Mouse (Mus musculus): Measurements from ENCODE around the gene Tmem203. TPM values are rescaled to one million over a fixed set of nuclear protein-coding genes. Genes with fewer than 3 reads are reported as not detected.
A peak's percentile ranks its signal among the peaks of the same experiment; 100 is the strongest.

The Tmem203 gene
- 38.2 and 39.7 TPM in 2 replicates for polyA plus RNA-seq (2015; fragmentation: Nextera tagmentation; extraction: Ambion mirVana)

DNA sequence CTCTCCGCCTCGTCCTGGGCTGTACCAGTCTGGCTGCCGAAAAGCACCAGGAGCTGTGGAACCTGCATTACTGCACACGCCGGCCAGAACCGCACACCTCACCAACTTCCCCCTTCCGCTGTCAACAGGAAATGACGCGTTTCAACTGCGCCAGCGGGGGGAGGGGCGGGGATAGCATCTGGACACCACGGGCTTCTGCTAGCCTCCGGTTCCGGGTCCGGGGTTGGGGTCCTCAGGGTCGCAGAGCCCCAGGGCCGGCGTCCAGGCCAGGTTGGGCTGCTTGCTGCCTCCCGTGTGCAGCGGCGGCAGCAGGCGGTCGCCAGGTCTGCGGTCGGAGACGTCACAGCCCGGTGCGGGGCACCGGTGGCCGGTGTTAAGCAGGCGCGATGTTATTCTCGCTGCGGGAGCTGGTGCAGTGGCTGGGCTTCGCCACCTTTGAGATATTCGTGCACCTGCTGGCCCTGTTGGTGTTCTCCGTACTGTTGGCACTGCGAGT, at the start of gene Tmem203:
Gene Tmem203, plus strand, starts transcription at position 156 of the 496 bp plus-strand sequence.
- no peaks in the 10 kb centered on the region for H3K27me3 ChIP-seq (ENCODE audit: control insufficient read depth, insufficient read depth, low read length)
- peak; percentile 90 for ATAC-seq (ENCODE audit: low FRiP score, low TSS enrichment)
- H3K36me3 ChIP-seq (ENCODE audit: control insufficient read depth, insufficient read depth, low read length): peaks cover 6% of the 10 kb centered on the region; the same call in 1 of the 2 replicates
- H3K4me1 ChIP-seq (replicated peaks; ENCODE audit: control insufficient read depth, insufficient read depth): no peaks in the 10 kb centered on the region
- H3K9ac ChIP-seq (ENCODE audit: low read length): peak within 1 kb of the TSS; percentile 93
- H3K9me3 ChIP-seq (ENCODE audit: control insufficient read depth, low read length): no peaks in the 10 kb centered on the region
- TF ChIP-seq EP300 (optimal IDR thresholded peaks at IDR 0.05): peak; percentile 37
- TF ChIP-seq CTCF (IDR thresholded peaks at IDR 0.05; ENCODE audit: low read depth): no peak
- H3K27ac ChIP-seq (replicated peaks): peak within 1 kb of the TSS; percentile 92
- H3K4me3 ChIP-seq (ENCODE audit: low read depth, low read length): peak within 1 kb of the TSS; percentile 99
- under 1% methylated on average over 38 of the region's 39 CpGs for WGBS
- peak; percentile 96 for DNase-seq (ENCODE audit: low spot score)
- peak within 1 kb of the TSS; percentile 89 for H3K4me2 ChIP-seq (replicated peaks; ENCODE audit: low read depth)

- Histone ChIP-seq H3K27me3 (ENCODE audit: control insufficient read depth, insufficient read depth, low read length) (no peaks in the 10 kb centered on the region), H3K9me3 (ENCODE audit: control insufficient read depth, low read length) (no peaks in the 10 kb centered on the region), H3K4me2 (replicated peaks; ENCODE audit: low read depth) (no peak overlapping the region), H3K4me3 (ENCODE audit: low read depth, low read length) (no peak overlapping the region), H3K36me3 (ENCODE audit: control insufficient read depth, insufficient read depth, low read length) (peaks cover 32% of the 10 kb centered on the region), H3K4me1 (replicated peaks; ENCODE audit: control insufficient read depth, insufficient read depth) (0 out of 2 replicates have a peak, but pooled peaks cover 2% of the 10 kb centered on the region), H3K9ac (ENCODE audit: low read length) (no peak overlapping the region), H3K27ac (replicated peaks) (no peak overlapping the region)
- TF ChIP-seq CTCF (IDR thresholded peaks at IDR 0.05; ENCODE audit: low read depth): no peak
- no peak for TF ChIP-seq EP300 (optimal IDR thresholded peaks at IDR 0.05)
- WGBS: 80% methylated on average over 1 of the region's 1 CpGs
- DNase-seq (ENCODE audit: low spot score) (no peak), ATAC-seq (ENCODE audit: low FRiP score, low TSS enrichment) (no peak)
These were observed 47.6 kb upstream of the Tmem203 start for GRCm38 (mm10) chr2:25207593-25207992.

DNA sequence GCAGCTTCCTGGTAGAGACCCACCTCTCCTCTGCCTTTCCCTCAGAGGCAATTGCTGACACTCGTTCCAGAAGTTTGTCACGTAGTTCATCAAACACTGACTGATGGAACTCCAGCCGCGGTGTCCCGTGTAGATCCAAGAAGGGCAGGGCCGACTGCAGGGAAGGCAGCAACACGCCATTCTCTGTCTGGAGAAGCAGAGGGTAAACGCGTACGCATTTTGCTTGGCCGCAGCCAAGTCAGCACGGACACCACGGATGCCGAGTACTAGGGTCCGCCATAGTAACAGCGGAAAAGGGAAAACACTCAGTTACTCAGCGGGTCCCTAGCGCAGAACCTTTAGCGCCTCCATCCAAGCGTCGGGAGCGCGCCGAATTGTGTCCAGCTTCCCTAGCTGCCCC, 44.6 kb upstream of the Tmem203 start:
- Histone ChIP-seq H3K9ac (ENCODE audit: low read length) (peak overlapping the region; percentile 96), H3K4me2 (replicated peaks; ENCODE audit: low read depth) (peak overlapping the region; percentile 95), H3K4me1 (replicated peaks; ENCODE audit: control insufficient read depth, insufficient read depth) (0 out of 2 replicates have a peak, but pooled peaks cover 2% of the 10 kb centered on the region), H3K27ac (replicated peaks) (peak overlapping the region; percentile 92), H3K9me3 (ENCODE audit: control insufficient read depth, low read length) (no peaks in the 10 kb centered on the region), H3K36me3 (ENCODE audit: control insufficient read depth, insufficient read depth, low read length) (peaks cover 7% of the 10 kb centered on the region), H3K27me3 (ENCODE audit: control insufficient read depth, insufficient read depth, low read length) (no peaks in the 10 kb centered on the region), H3K4me3 (ENCODE audit: low read depth, low read length) (peak overlapping the region; percentile 83)
- under 1% methylated on average over 24 of the region's 24 CpGs for WGBS
- peak; percentile 21 for DNase-seq (ENCODE audit: low spot score)
- no peak for TF ChIP-seq EP300 (optimal IDR thresholded peaks at IDR 0.05)
- TF ChIP-seq CTCF (IDR thresholded peaks at IDR 0.05; ENCODE audit: low read depth): no peak
- no peak for ATAC-seq (ENCODE audit: low FRiP score, low TSS enrichment)

GRCm38 (mm10) chr2:25211121-25211670, 44.0 kb upstream of the Tmem203 start, which contains the start of gene Nelfb:
Nelfb (minus strand) TSS chr2:25211489.
- peak within 1 kb of the TSS; percentile 95 for H3K4me2 ChIP-seq (replicated peaks; ENCODE audit: low read depth)

GRCm38 (mm10) chr2:25213266-25213865, 41.9 kb upstream of the Tmem203 start:
- TF ChIP-seq CTCF (IDR thresholded peaks at IDR 0.05; ENCODE audit: low read depth) (no peak), EP300 (optimal IDR thresholded peaks at IDR 0.05) (no peak)
- WGBS: 62% methylated on average over 23 of the region's 23 CpGs
- no peak for DNase-seq (ENCODE audit: low spot score)

More at GRCm38 (mm10) chr2:25211121-25211670, 44.0 kb upstream of the Tmem203 start, which contains the start of gene Nelfb:
- Histone ChIP-seq H3K36me3 (ENCODE audit: control insufficient read depth, insufficient read depth, low read length) (peaks cover 5% of the 10 kb centered on the region), H3K4me3 (ENCODE audit: low read depth, low read length) (peak within 1 kb of the TSS; percentile 83), H3K27ac (replicated peaks) (peak within 1 kb of the TSS; percentile 92), H3K27me3 (ENCODE audit: control insufficient read depth, insufficient read depth, low read length) (no peaks in the 10 kb centered on the region), H3K9ac (ENCODE audit: low read length) (peak within 1 kb of the TSS; percentile 96), H3K4me1 (replicated peaks; ENCODE audit: control insufficient read depth, insufficient read depth) (0 out of 2 replicates have a peak, but pooled peaks cover 2% of the 10 kb centered on the region), H3K9me3 (ENCODE audit: control insufficient read depth, low read length) (no peaks in the 10 kb centered on the region)
- TF ChIP-seq CTCF (IDR thresholded peaks at IDR 0.05; ENCODE audit: low read depth) (peak; percentile 27; the same call in 1 of the 2 replicates), EP300 (optimal IDR thresholded peaks at IDR 0.05) (no peak)
- DNase-seq (ENCODE audit: low spot score) (peak; percentile 92), ATAC-seq (ENCODE audit: low FRiP score, low TSS enrichment) (peak; percentile 91)
- WGBS: under 1% methylated on average over 44 of the region's 44 CpGs

More at GRCm38 (mm10) chr2:25213266-25213865, 41.9 kb upstream of the Tmem203 start:
- no peak overlapping the region for H3K4me2 ChIP-seq (replicated peaks; ENCODE audit: low read depth)
- no peak for ATAC-seq (ENCODE audit: low FRiP score, low TSS enrichment)
- no peak overlapping the region for H3K27ac ChIP-seq (replicated peaks)
- 0 out of 2 replicates have a peak, but pooled peaks cover 2% of the 10 kb centered on the region for H3K4me1 ChIP-seq (replicated peaks; ENCODE audit: control insufficient read depth, insufficient read depth)
- H3K36me3 ChIP-seq (ENCODE audit: control insufficient read depth, insufficient read depth, low read length): no peaks in the 10 kb centered on the region
- H3K9ac ChIP-seq (ENCODE audit: low read length): no peak overlapping the region
- no peaks in the 10 kb centered on the region for H3K9me3 ChIP-seq (ENCODE audit: control insufficient read depth, low read length)
- H3K4me3 ChIP-seq (ENCODE audit: low read depth, low read length): no peak overlapping the region
- H3K27me3 ChIP-seq (ENCODE audit: control insufficient read depth, insufficient read depth, low read length): no peaks in the 10 kb centered on the region
